Mouse (Mus musculus) adipocyte (in vitro differentiated cells): ENCODE results near the gene Haus7.
A peak's percentile ranks its signal among the peaks of the same experiment; 100 is the strongest.

Experiments
- DNase-seq: peaks from one replicate; pipeline ENCODE4 v3.0.0-alpha.2; 2016; ENCODE audit warnings: low spot score

Gene Haus7

GRCm38 (mm10) chrX:73458877-73459392 is at the start of gene Haus7:
Haus7 (minus strand) TSS chrX:73459044.
- DNase-seq, result peak; percentile 96

GRCm38 (mm10) chrX:73506577-73506976 is 47.7 kb upstream of the Haus7 start:
- no peak for DNase-seq

- no peak for DNase-seq
Measured at GRCm38 (mm10) chrX:73505130-73505735, 46.4 kb upstream of the Haus7 start.

GRCm38 (mm10) chrX:73496746-73497145 is 37.9 kb upstream of the Haus7 start:
- DNase-seq, result no peak

GRCm38 (mm10) chrX:73493567-73493966 is 34.7 kb upstream of the Haus7 start:
- peak; percentile 83 for DNase-seq

- no peak for DNase-seq
Measured at GRCm38 (mm10) chrX:73490804-73491203, 32.0 kb upstream of the Haus7 start.

- DNase-seq, result no peak
Measured at GRCm38 (mm10) chrX:73490186-73490585, 31.3 kb upstream of the Haus7 start.

- DNase-seq, result peak; percentile 84
Measured at GRCm38 (mm10) chrX:73486920-73487319, 28.1 kb upstream of the Haus7 start.

- no peak for DNase-seq
Measured at GRCm38 (mm10) chrX:73484870-73485269, 26.0 kb upstream of the Haus7 start.

GRCm38 (mm10) chrX:73484076-73484475 is 25.2 kb upstream of the Haus7 start:
- DNase-seq, result no peak

- peak; percentile 50 for DNase-seq
Measured at GRCm38 (mm10) chrX:73483484-73483810, 24.6 kb upstream of the Haus7 start, which contains the start of gene Bgn. Bgn (plus strand) TSS chrX:73483602.

- DNase-seq, result peak; percentile 48
Measured at GRCm38 (mm10) chrX:73482643-73483483, 24.0 kb upstream of the Haus7 start.

GRCm38 (mm10) chrX:73480334-73480733 is 21.5 kb upstream of the Haus7 start:
- peak; percentile 49 for DNase-seq

- DNase-seq, result peak; percentile 42
Measured at GRCm38 (mm10) chrX:73479656-73480055, 20.8 kb upstream of the Haus7 start.

GRCm38 (mm10) chrX:73477500-73477899 is 18.7 kb upstream of the Haus7 start:
- DNase-seq, result peak; percentile 69

GRCm38 (mm10) chrX:73476621-73477020 is 17.8 kb upstream of the Haus7 start:
- DNase-seq, result peak; percentile 67

- no peak for DNase-seq
Measured at GRCm38 (mm10) chrX:73475658-73476256, 16.9 kb upstream of the Haus7 start.

- peak; percentile 60 for DNase-seq
Measured at GRCm38 (mm10) chrX:73474340-73475165, 15.7 kb upstream of the Haus7 start.

- no peak for DNase-seq
Measured at GRCm38 (mm10) chrX:73471764-73472163, 12.9 kb upstream of the Haus7 start.

- peak; percentile 58 for DNase-seq
Measured at GRCm38 (mm10) chrX:73468752-73469151, 9.9 kb upstream of the Haus7 start.

GRCm38 (mm10) chrX:73468330-73468729 is 9.5 kb upstream of the Haus7 start:
- DNase-seq, result peak; percentile 93
